Mouse (Mus musculus) hindbrain, embryonic 13.5 days (tissue): ENCODE results near the gene Cenpu. TPM values are rescaled to one million over a fixed set of nuclear protein-coding genes. Genes with fewer than 3 reads are reported as not detected.
A peak's percentile ranks its signal among the peaks of the same experiment; 100 is the strongest.

ENCODE experiments used
- ATAC-seq: fragments of 200-750 bp; cut with Nextera tagmentation; 2 replicates; pipeline ENCODE4 v1.8.0; 2017; ENCODE audit warnings: moderate TSS enrichment; ENCODE audit not compliant: low FRiP score
- H3K27ac ChIP-seq: fragments of 300-500 bp; sonication (generic); 2 replicates; pipeline ENCODE4 v1.5.1; 2015; ENCODE audit warnings: inconsistent platforms, mild to moderate bottlenecking, moderate library complexity
- H3K27me3 ChIP-seq: fragments of 300-500 bp; sonication (generic); 2 replicates; pipeline ENCODE4 v1.6.1; 2015; ENCODE audit warnings: mild to moderate bottlenecking, inconsistent platforms
- H3K36me3 ChIP-seq: fragments of 300-500 bp; sonication (generic); 2 replicates; pipeline ENCODE4 v1.6.1; 2015; ENCODE audit warnings: mild to moderate bottlenecking, inconsistent platforms
- H3K4me1 ChIP-seq: fragments of 300-500 bp; sonication (generic); replicated peaks from 2 replicates; pipeline ENCODE4 v1.6.1; 2015; ENCODE audit warnings: inconsistent platforms
- H3K4me2 ChIP-seq: fragments of 300-500 bp; sonication (generic); 2 replicates; pipeline ENCODE4 v1.6.1; 2015; ENCODE audit warnings: inconsistent platforms, mild to moderate bottlenecking, moderate library complexity
- H3K4me3 ChIP-seq: fragments of 300-500 bp; sonication (generic); 2 replicates; pipeline ENCODE4 v1.5.1; 2015; ENCODE audit warnings: mild to moderate bottlenecking, inconsistent platforms
- H3K9ac ChIP-seq: fragments of 300-500 bp; sonication (generic); 2 replicates; pipeline ENCODE4 v1.6.1; 2015; ENCODE audit warnings: mild to moderate bottlenecking, inconsistent platforms
- H3K9me3 ChIP-seq: fragments of 300-500 bp; sonication (generic); 2 replicates; pipeline ENCODE4 v1.6.1; 2016; ENCODE audit warnings: inconsistent platforms
- WGBS: fragments of 180-500 bp; shearing (Covaris S2); methylation state at CpG from one replicate; pipeline ENCODE4 v1.1.7; 2015; 5-methylcytosine and 5-hydroxymethylcytosine counted together
- polyA plus RNA-seq: library from polyadenylated mRNA; unstranded; fragments of >200 nt; fragmentation: Nextera tagmentation; extraction: Ambion mirVana; gene quantifications from 2 replicates; pipeline ENCODE4 v1.2.1, GENCODE M21; 2015

The Cenpu gene
- polyA plus RNA-seq, 1 experiment from 2014 or later, result 7.2 TPM

DNA sequence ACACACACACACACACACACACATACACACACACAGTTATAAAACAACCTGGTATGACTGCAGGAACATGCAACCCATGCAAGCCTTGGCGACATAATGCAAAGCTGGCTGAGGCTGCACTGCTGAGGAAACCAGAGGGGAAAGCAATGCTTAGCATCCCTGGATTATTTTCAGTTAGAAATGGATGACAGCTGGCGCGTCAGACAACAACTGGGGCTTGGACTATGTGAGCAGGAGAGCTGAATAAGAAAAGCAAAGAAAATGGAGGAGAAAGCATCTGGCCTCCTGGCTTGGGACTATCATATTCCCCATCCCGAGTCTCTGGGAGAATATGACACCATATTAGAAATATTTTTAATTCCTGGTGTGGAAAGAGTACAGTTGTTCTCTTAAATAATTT lies 61.1 kb downstream of the Cenpu start:
- Histone ChIP-seq H3K4me2 (no peak overlapping the region), H3K4me3 (no peak overlapping the region), H3K27me3 (no peaks in the 10 kb centered on the region), H3K27ac (no peak overlapping the region), H3K9me3 (no peaks in the 10 kb centered on the region), H3K9ac (0 out of 2 replicates have a peak overlapping the region, but pooled peaks have one; percentile 2), H3K4me1 (peaks cover 9% of the 10 kb centered on the region), H3K36me3 (no peaks in the 10 kb centered on the region; the same call in 1 of the 2 replicates)
- WGBS, result 85% methylated on average over 4 of the region's 4 CpGs
- no peak for ATAC-seq

DNA sequence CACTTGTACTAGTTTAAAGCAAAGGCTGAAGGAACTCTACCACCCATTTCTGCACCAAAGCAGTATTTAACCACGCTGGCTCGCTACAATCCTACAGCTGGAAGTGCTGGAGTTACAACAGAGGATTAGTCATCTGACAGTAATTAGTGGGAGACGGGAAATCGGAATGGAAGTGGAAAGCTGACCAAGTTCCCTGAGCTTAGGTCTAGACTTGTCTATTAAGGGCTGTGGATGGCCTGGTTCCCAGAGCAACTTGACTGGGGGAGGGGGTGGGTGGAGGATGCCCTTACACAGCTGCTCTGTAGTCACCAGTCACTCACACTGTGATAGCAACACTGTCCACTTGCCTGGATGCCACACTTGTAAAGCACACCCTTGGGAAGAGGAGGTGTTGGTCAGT lies 61.5 kb downstream of the Cenpu start:
- Histone ChIP-seq H3K9ac (0 out of 2 replicates have a peak overlapping the region, but pooled peaks have one; percentile 2), H3K36me3 (no peaks in the 10 kb centered on the region; the same call in 1 of the 2 replicates), H3K4me2 (no peak overlapping the region), H3K4me3 (no peak overlapping the region), H3K9me3 (no peaks in the 10 kb centered on the region), H3K4me1 (peaks cover 12% of the 10 kb centered on the region), H3K27me3 (no peaks in the 10 kb centered on the region), H3K27ac (no peak overlapping the region)
- no peak for ATAC-seq
- 80% methylated on average over 4 of the region's 4 CpGs for WGBS

DNA sequence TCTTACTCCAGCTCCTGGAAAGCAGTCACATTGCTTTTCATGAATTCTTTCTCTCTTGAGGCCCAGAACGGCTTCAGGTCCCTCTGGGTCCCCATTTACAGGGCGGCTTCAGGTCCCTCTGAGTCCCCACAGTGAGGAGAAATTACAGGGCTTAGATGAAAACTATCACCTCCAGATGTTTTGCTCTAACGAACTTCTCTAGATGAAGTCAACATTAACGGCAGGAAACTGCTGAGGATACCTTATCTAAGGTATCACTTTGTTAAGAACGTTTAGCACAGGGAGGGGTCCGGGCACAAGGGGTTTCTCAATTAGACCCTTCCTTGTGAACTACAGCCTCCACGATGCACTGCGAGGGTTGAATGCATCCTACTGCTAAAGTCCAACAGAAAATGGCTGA lies 64.1 kb downstream of the Cenpu start:
- Histone ChIP-seq H3K4me3 (no peak overlapping the region), H3K27ac (0 out of 2 replicates have a peak overlapping the region, but pooled peaks have one; percentile 96), H3K4me1 (peaks cover 32% of the 10 kb centered on the region), H3K9ac (no peak overlapping the region), H3K36me3 (no peaks in the 10 kb centered on the region), H3K27me3 (no peaks in the 10 kb centered on the region), H3K4me2 (peak overlapping the region; percentile 90), H3K9me3 (no peaks in the 10 kb centered on the region)
- 89% methylated on average over 8 of the region's 8 CpGs for WGBS
- ATAC-seq, result no peak

DNA sequence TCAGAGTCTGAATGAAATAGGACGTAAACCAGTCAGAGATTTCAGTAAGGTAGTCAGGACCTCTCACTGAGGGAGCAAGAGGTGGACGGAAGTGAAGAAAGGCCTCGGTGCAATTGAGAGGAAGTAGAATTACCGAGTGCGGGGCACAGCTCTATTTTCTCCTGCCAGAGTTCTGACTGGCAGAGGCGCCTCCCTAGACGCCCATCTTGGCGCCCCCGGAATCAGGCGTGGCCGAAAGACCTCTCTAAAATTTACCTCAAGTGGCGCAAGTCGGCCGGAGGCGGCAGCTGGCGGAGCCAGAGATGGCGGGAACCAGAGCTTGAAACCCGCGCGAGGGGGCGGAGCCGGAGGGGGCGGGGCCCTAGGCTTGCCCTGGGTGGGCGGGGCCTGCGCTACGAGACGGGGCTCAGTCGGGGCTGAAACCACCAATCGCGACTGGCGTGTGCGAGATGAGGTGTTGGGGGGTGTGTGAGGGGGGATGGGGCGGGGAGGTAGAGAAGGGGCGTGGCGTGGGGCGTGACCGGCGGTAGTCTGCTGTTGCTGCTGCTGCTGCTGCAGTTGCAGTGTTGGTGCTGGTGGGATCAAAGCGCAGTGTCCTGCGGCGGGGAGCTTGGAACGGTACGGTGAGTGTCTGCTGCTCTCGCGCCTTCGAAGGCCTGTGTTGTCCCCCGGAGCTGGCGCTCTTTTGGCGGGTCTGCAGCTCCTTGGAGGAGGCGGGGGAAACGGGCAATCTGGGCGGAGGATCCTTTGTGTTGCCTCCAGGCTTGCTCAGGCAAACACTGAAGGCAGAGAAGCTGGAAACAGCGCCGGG lies 65.3 kb downstream of the Cenpu start, which contains the start of the genes Primpol and Casp3:
Gene Primpol (minus strand): TSS at position 334 of the 811 bp plus-strand sequence.
Gene Casp3 (plus strand): TSS at position 413 of the 811 bp plus-strand sequence.
- peaks cover 32% of the 10 kb centered on the region for H3K4me1 ChIP-seq
- no peaks in the 10 kb centered on the region for H3K36me3 ChIP-seq
- no peaks in the 10 kb centered on the region for H3K27me3 ChIP-seq
- H3K9me3 ChIP-seq, result no peaks in the 10 kb centered on the region
- H3K4me3 ChIP-seq, result peak within 1 kb of the TSS; percentile 84
- peak; percentile 98 for ATAC-seq
- H3K9ac ChIP-seq, result peak within 1 kb of the TSS; percentile 95
- H3K27ac ChIP-seq, result peak within 1 kb of the TSS; percentile 96
- H3K4me2 ChIP-seq, result peak within 1 kb of the TSS; percentile 90
- WGBS, result under 1% methylated on average over 54 of the region's 54 CpGs

DNA sequence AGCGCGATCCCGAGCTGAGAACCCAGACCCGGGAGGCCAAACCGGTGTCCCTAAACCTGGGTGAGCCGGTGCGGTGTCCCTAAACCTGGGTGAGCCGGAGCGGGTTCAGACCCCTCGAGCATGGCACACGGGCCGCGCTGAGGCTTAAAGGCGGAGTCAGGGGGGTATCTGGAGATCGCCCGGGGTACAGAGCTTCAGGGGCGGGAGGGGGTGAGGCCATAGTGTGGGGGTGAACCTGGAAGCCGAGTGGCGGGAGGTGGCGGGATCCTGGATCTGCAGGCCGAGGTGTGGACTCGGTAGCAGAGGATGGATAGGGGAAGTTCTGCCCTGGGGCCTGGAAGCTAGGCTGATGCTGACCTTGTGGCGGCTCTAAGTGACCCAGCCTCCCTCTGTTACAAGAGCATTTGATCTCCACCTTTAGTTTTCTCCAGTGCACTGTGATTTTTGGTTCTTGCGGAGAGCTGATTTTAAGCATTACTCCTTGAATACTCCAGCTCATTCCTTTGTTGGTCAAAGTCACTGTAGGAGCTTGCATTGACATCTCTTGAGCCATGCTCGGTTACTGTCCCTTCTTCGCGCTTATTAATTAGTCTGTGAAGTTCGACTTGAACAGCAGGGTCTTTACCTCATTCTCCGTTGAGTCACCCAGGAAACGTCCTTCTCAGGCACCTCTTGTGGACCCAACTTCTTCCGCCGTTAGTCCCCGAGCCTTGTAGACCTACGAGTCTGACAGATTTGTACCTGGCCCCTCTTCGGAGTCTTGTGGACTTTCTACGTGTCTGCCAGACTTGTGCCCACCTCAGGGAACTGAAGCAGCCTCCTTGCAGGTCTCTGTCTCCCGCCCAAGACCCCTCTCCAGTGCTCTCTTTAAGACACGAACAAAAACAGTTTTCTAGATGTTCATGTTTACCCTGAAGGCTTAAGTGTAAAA lies 66.1 kb downstream of the Cenpu start:
- Histone ChIP-seq H3K36me3 (no peaks in the 10 kb centered on the region), H3K9ac (peak overlapping the region; percentile 95), H3K27me3 (no peaks in the 10 kb centered on the region), H3K4me1 (peaks cover 35% of the 10 kb centered on the region), H3K4me3 (peak overlapping the region; percentile 84), H3K4me2 (peak overlapping the region; percentile 90), H3K9me3 (no peaks in the 10 kb centered on the region), H3K27ac (peak overlapping the region; percentile 96)
- no peak; the same call in 1 of the 2 replicates for ATAC-seq
- WGBS, result under 1% methylated on average over 38 of the region's 38 CpGs

GRCm38 (mm10) chr8:46618639-46619320 lies 67.0 kb downstream of the Cenpu start:
- no peak overlapping the region for H3K27ac ChIP-seq
- no peaks in the 10 kb centered on the region for H3K9me3 ChIP-seq
- no peaks in the 10 kb centered on the region for H3K36me3 ChIP-seq
- peak overlapping the region; percentile 95 for H3K9ac ChIP-seq
- ATAC-seq, result no peak
- peak overlapping the region; percentile 90 for H3K4me2 ChIP-seq
- peaks cover 36% of the 10 kb centered on the region for H3K4me1 ChIP-seq
- no peaks in the 10 kb centered on the region for H3K27me3 ChIP-seq
- WGBS, result under 1% methylated on average over 10 of the region's 10 CpGs
- H3K4me3 ChIP-seq, result peak overlapping the region; percentile 84

DNA sequence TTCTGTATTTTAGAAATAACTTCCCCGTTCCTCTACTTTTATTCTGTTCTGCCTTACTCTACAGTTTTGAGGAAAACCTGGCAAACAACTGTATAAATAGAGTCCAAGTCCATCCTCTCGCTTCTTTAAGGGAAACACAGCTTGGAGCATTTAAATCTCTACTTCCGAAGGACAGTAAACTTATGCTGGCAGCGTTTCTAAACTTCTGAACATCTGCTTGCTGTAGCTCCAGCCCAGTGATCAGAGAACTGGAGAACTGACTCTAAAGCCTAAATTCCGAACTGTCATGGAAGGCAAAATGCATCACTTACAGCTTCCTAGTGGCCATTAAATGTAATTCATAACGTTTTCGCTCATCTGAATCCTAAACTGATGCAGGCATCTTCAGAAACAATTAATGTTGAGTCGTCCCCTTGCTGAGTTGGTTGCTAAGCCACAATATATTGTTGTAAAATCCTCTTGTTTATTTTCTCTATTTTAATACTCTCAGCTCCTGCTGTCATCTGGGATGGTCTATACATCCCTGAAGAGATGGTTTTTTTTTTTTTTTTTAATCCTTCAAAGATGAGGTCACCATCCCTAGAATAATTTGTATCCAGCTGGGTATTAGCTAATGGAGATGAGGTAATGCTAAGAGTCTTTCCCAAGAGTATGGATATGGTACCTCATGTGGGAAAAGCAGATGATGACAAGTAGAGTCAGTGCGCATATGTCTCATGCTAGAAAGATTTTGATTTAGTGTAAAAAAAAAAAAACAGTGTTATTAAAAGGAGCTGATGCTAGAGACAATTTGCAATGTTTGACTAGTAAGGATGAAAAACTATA lies 70.8 kb downstream of the Cenpu start:
- H3K9me3 ChIP-seq, result no peaks in the 10 kb centered on the region
- H3K27me3 ChIP-seq, result no peaks in the 10 kb centered on the region
- WGBS, result 82% methylated on average over 9 of the region's 9 CpGs
- ATAC-seq, result no peak
- no peaks in the 10 kb centered on the region for H3K36me3 ChIP-seq
- H3K9ac ChIP-seq, result no peak overlapping the region
- no peak overlapping the region for H3K4me3 ChIP-seq
- peak overlapping the region; percentile 55; the same call in 1 of the 2 replicates for H3K27ac ChIP-seq
- H3K4me2 ChIP-seq, result no peak overlapping the region
- peaks cover 34% of the 10 kb centered on the region for H3K4me1 ChIP-seq

GRCm38 (mm10) chr8:46625166-46625565 lies 73.3 kb downstream of the Cenpu start:
- 63% methylated on average over 1 of the region's 1 CpGs for WGBS
- Histone ChIP-seq H3K27ac (no peak overlapping the region), H3K4me1 (peaks cover 17% of the 10 kb centered on the region; the same call in 1 of the 2 replicates), H3K27me3 (no peaks in the 10 kb centered on the region), H3K36me3 (peaks cover 11% of the 10 kb centered on the region), H3K4me2 (no peak overlapping the region), H3K9ac (no peak overlapping the region), H3K9me3 (no peaks in the 10 kb centered on the region), H3K4me3 (no peak overlapping the region)
- no peak for ATAC-seq

DNA sequence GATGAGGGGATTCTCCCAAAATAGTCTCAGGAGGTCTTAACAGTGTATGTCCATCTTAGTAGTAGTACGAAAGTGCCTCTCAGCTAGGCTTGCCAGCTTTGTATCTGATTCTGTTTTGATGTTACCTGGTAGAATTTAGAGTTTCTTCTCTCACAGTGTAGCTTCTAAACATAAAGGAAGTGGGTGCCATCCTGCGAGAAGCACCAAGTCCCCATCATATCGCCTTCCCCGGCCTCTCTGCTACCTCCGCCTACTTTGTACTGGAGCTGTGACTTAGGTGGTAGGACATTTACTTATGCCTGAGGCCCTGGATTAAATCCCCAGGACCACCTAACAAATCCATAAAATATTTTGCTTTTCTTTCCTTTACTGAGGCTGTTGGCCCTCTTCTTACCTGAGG lies 74.8 kb downstream of the Cenpu start:
- ATAC-seq, result no peak
- Histone ChIP-seq H3K4me3 (no peak overlapping the region), H3K9me3 (no peaks in the 10 kb centered on the region), H3K27me3 (no peaks in the 10 kb centered on the region), H3K4me2 (no peak overlapping the region), H3K9ac (no peak overlapping the region), H3K27ac (no peak overlapping the region), H3K4me1 (peaks cover 15% of the 10 kb centered on the region; the same call in 1 of the 2 replicates), H3K36me3 (peaks cover 25% of the 10 kb centered on the region)
- WGBS, result 96% methylated on average over 5 of the region's 5 CpGs

DNA sequence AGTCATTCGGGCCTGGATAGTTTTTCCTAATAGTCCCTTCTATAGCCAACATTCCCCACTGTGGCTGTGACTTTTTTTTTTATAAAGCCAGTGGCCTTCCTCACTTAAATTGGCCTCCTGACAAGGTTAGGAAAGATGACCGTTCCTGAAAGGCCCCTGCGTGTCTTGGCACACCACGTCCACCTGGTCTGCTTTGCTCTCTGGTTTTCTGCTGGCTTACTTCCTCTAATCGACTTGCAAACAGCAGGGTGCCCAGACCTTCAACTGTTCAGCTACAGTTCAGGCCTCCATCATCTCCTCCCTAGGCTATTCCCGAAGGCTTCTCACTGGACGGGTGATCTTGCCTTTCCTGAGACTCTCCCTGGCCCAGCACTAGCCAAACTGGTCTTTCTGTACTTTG lies 76.1 kb downstream of the Cenpu start:
- ATAC-seq, result no peak
- no peak overlapping the region for H3K4me3 ChIP-seq
- H3K27ac ChIP-seq, result no peak overlapping the region
- H3K27me3 ChIP-seq, result no peaks in the 10 kb centered on the region
- H3K36me3 ChIP-seq, result peaks cover 33% of the 10 kb centered on the region
- H3K4me2 ChIP-seq, result no peak overlapping the region
- peaks cover 11% of the 10 kb centered on the region; the same call in 1 of the 2 replicates for H3K4me1 ChIP-seq
- WGBS, result 74% methylated on average over 7 of the region's 7 CpGs
- H3K9me3 ChIP-seq, result no peaks in the 10 kb centered on the region
- no peak overlapping the region for H3K9ac ChIP-seq

DNA sequence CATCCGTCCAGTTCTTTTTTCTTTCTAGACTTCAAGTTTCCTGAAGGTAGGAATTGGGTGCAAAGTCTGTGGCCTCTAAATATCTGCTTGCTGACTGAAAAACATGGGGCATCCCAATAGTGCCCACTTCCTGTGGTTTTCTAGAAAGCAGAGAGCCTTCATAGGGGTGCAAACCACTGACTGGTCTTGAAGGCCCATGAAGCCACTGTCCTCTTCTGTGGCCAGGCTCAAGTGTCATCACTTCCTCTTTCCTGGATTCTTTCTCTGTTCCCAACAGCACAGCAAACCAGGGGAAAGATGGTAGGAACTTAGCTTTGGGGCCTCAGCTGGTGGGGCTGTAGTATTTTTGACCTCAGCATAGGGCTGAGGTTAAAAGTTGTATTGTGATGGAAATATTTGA lies 76.8 kb downstream of the Cenpu start:
- ATAC-seq, result no peak

More for the DNA sequence above, 76.8 kb downstream of the Cenpu start:
- WGBS, result 97% methylated on average over 1 of the region's 1 CpGs
- Histone ChIP-seq H3K4me1 (peaks cover 11% of the 10 kb centered on the region; the same call in 1 of the 2 replicates), H3K9me3 (no peaks in the 10 kb centered on the region), H3K36me3 (peaks cover 41% of the 10 kb centered on the region), H3K4me3 (no peak overlapping the region), H3K4me2 (no peak overlapping the region), H3K27ac (no peak overlapping the region), H3K27me3 (no peaks in the 10 kb centered on the region), H3K9ac (no peak overlapping the region)
